Mouse (Mus musculus) layer of hippocampus, postnatal 10 days (tissue): ENCODE measurements around the gene Fgd6. TPM values are rescaled to one million over a fixed set of nuclear protein-coding genes. Genes with fewer than 3 reads are reported as not detected.

Source experiments
- DNase-seq, 2 experiments: peaks; one replicate each; pipeline ENCODE4 v3.0.0; 2021; ENCODE audit warnings: low spot score in 2 of 2
- total RNA-seq, 2 experiments: library from RNA; stranded (reverse); gene quantifications; 2 replicates each; pipeline ENCODE4 v1.2.3; 2021

Fgd6 gene
- total RNA-seq, 2 experiments from 2014 or later: 8.5 to 8.9 TPM

DNA sequence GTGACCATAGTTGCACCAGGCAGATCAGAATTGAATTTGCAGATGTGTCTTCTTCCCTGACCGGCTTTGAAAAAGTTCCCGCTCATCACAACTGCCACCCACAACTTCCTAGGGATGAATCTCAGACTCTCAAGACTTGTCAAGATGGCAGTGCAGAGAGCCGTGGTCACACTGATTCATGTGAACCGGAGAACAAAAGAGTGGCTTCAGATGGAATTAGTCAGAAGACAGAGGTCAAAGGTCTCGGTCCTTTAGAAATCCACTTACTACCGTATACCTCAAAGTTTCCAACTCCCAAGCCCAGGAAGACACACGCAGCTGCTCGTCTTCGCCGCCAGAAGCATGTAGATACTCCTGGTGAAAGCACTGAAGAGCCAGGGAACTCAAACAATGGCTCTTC lies 8.1 kb downstream of the Fgd6 start:
- DNase-seq: no peak

DNA sequence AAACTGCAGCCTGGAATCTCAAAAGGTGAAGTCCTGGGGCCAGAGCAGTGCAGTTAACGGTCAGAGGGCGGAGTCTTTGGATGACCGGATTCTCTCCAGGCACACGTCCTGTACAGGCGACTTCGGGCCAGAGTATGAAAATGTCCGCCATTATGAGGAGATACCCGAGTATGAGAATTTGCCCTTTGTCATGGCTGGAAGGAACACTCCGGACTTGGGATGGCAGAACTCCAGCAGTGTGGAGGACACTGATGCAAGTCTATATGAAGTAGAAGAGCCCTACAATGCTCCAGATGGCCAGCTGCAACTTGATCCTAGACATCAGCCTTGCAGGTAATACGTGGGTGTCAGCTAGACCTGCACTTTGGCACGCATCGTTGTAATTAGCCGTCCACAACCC lies 9.5 kb downstream of the Fgd6 start:
- no peak for DNase-seq

DNA sequence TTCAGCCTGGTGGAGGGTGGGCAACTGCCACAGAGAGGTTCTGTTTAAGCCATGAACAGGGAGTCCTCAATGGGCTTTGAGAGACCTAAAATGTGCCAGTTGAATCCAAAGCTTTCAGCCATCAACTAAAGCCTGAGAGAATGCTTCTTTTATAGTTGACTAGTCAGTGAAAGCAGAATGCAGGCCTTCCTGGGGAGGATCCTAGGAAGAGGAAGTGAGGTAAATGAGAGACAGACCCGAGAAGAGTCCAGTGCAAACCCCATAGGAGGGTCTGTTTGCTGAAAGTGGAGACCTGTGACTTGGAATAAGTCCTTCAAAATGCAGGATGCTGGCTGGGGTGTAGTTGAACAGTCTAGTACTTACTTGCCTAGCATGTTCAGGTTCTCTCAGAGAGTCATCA lies 11.2 kb downstream of the Fgd6 start:
- no peak for DNase-seq

DNA sequence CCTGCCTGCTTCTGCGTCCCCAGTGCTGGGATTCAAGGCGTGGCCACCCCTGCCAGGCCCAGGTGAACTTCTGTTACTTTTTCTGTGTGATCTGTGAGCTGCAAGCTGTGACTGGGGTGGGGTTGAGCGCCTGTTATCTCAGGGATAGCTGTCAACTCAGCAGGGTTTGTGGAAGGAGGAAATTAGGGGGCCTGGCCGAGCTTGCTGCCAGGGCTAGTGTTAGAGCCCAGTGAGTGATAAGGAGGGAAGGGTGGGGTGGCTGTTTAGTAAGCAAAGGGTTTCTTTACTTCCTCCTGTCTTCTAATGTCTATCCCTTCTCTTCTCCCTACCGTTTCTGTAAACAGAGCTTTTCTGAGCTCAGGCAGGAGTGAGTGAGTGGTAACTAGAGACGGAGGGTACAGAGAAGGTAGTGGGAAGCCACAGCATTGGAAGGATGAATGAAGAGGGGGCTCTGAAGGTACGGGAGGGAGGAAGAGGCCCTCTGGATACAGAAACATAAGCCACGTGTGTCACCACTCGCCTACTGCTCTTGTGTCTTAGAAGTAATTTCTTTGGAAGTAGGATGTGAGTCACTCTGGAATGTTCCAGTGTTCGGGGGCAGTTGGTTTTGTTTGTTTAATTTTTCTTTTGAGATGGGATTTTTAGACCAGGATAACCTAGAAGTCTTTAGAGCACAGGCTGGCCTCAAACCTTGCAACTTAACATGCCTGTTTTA lies 12.2 kb downstream of the Fgd6 start:
- DNase-seq: no peak

DNA sequence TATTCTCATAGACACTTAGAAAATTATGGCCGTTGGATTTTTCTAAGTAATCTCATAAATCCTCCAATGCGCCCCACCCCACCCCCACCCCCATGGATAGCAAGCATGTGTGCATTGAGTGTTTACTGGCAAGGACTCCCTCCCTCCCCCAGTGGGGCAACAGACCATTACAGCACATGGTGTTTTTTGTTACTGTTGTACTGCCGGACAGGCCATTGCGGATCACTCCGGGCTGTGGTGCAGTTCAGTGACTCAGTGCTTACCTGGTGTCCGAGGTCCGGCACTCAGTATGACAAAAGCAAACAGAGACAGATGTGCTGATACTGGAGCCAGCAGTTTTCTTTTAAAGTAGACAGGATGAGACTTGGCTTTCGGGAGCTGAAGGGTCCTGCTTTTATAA lies 13.3 kb downstream of the Fgd6 start:
- DNase-seq: no peak

DNA sequence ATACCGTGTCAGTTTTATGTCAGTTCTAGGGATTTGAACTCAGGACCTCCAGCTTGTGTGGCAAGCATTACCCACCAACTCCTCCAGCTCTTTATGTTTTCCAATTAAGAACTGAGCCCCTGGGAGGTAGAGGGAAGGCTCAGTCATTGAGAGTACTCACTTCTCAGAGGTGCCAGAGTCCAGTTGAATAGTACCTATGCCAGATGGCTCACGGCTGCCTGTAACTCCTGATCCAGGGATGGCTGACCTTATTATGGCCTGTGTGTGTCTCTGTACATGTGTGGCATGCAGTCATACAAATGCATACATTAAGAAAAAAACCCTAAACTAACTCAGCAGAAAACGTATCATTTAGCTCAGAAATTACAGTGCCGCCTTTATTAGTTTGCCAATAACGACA lies 14.9 kb downstream of the Fgd6 start:
- DNase-seq: no peak

DNA sequence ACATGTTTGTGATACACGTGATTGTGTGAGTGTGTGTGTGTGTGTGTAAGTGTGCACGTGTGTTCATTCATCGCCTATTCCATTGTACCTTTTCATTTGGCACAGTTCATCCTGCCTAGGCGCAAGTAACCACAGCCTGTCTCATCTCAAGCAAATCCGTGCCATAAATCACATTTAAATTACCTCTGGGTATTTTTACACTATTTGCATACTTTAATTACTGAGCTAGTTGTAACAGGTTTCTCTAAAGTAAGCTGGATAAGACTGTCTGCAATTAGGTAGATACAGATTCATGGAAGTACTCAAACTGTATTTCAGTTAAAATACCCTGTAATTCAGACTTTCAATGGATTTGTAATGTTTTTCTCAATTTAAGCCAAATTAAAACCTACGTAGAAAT lies 20.7 kb downstream of the Fgd6 start:
- no peak for DNase-seq

DNA sequence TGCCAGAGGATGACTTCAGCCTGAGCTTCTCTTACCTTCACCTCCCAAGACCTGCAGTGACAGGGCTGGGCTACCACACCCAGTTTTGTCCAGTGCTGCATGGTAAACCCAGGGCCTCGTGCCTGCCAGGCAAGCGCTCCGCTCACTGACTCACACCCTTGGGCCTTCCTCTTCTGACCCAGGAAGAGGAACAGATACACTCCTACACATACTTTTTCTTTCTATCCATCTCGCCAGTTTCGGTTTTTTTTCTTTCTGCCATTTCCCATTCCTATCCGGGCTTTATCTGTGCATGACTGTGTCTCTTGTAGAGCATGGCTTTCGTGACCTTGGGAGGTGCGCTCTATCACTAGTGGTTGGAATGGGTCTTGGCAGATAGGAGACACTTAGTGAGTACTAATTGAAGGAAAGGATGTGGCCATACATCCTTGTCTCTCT lies 23.8 kb downstream of the Fgd6 start:
- DNase-seq: no peak

DNA sequence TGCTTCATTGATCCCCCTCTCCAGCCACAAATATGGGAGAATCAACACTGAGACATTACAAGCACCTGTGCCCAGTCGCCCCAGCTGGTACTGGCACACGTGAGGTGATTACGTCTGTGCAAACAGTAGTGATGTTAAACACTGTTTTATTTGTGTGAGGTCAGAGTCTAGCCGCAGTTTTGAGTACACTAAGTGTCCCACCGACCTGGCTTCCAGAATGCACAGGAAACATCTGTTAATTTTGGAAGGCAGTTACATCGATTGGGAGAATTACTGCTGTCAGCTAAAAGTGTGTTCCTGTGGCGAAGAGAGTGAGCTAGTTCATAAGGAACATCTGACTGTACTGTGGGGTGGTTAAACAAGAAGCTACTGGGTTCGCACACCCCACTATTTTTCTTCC lies 24.4 kb downstream of the Fgd6 start:
- no peak for DNase-seq

DNA sequence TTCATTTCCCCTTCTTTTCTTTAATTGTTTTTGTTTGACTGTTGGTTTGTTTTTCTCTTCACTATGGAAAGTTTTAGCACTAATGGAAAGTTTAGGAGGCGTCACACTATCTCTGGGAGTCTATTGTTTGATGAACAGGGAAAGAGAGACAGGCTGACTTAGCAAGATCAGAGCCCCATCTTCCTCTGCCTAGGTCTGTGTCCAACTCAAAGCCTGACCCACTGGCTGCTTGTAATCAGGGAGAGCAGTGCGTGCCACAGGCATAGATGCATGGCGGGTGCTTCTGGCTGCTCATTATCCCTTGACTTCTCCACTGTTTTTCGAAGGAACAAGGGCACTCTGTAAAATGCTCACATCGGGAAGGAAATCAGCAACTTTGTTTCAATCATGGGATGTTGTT lies 26.6 kb downstream of the Fgd6 start:
- no peak for DNase-seq

DNA sequence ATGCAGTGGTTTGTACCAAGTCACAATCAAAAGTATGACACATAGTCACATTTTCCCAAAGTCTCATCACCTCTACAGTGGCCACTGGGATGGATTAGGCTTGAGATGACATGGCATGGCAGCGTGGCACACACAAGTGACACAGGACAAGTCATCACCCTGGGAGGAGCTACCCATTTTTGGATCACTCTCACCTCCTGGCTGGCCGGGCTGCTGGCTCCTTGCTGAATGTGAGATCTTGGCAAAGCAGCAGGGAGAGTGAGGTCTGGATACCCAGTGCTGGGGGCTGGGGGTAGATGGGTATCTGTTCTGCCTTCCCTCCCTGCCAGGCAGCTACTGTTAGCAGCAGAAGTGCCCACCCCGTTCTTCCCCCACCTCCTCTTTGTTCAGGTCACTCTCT lies 31.1 kb downstream of the Fgd6 start:
- DNase-seq: no peak

DNA sequence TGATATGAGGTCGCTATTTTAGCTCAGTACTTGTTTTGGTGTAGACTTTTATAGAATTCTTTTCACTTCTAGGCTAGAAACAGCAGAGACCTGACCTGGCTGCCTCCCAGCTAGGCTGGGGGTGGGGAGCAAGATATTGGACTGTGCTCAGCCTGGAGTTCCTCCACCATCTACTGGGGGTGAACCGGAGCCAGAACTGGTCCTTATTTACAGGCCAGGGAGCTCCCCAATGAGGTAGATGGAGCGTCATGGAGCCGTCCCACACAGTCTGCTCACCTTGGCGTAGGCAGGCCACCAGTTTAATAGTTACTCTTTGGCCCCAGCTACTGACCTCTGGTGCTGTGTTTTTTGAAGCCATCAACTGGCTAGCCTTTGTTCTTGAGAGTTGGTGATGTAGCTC lies 32.9 kb downstream of the Fgd6 start:
- peak; percentile 26 to 57 for DNase-seq

DNA sequence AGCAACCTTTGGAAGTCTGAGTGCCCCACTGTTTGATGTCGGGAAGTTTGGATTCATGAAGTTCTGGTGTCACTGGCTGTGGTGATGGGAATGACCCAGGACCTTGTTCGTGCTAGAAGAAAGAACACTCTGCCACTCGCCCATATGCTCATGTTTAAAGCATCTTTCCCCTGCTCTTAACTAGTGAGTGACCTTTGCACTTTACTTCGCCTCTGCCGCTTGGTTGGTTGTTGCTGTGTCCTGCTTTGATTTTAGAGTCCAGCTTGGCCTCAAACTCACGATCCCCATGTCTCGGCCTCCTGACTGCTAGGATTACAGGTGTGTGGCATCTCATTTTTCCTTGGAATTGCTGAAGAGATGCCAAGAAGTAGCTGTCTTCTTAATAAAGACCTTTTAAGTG lies 35.8 kb downstream of the Fgd6 start:
- DNase-seq: no peak

DNA sequence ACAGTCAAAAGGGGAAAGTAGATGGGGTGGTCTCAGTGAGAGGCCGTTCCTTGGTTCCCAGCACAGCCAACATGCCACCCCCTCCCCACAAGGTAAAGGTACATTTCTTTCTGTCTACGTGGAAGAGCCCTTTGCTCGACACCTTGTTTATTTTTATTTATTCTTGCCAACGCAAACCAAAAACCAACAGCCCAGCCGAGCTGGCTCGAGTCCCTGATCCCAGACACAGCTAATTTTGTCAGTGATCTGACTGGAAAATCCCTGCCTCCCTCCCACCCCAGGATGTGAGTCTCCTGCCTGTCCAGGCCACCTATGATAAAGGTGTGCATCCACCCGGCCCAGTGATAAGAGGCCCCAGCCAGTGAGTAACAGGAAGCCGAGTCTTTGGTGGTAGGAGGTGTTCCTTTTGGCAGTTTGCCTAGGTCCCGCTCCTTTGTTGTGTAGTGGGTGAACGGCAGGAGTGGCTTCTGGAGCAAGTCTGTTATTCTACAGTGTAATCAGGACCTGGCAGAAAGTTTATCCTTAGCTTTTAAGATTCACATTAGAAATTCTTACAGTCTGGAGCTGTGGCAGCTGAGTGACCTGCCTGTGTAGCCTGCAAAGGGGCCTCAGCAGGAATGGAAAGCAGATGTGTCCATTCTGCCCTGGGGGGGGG lies 36.6 kb downstream of the Fgd6 start:
- peak in 1 of 2 experiments; percentile 27 for DNase-seq

DNA sequence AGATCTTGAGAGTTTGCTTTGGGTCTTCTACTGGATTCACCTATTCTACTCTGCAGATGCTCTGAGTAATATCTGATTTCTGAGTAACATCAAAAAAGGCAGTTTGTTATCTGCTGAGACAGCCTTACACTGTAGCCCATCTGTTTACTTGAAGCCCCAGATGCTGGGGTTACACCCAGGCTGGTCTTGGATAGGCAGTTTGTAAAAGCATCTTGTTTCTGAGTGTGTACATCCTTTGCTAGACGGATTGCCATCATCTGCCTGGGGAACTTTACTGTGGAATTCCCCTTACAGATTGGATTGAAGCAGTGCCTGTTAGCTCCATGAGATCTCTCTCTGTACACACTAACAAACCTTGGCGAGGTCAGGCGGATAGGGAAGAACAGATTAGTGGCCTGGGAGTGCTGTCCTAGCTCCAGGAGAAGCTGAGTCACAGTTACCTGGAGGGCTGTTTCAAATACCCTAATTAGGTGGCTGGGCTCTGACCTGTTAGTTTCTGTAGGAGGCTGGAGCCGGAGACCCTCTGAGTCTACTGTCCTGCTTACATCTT lies 37.2 kb downstream of the Fgd6 start:
- no peak for DNase-seq

DNA sequence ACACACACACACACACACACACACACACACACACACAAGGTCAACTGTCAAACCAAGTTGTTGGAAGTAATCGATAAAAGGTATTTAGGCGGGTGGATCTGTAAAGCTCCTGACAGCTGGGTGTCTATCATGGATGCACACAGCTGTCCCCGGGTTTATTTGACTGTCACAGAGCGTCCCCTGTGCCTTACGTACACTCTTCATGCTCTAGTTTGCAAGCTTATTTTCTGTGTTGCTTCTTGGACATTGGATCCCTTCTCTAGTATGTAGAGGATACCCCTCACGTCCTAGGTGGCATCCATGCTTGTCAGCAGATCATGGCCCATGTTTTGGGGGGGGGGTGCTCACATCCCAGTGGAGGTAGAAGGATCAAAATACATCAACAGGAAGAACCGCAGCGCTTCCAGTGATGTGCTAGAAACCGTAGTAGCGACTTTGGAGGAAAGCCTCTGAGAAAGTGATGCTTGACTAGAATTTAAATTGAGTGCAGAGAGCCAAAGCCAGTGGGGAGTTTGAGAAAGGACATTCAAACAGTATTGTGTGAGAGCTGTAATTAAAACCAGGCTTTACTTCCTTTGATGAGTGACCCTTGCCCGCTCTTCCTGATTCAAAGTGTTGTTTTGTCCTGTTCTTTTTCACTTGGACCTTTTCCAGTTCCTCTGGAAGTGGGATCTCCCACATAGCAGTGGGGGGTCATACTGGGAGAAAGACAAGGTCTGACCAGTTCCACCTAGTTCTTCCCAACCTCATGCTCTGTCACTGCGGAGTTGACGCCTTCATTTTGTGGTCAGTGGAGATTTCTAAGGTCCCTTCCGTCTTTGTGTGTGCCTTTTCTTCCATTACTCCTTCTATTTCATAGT lies 41.4 kb downstream of the Fgd6 start:
- DNase-seq: no peak

DNA sequence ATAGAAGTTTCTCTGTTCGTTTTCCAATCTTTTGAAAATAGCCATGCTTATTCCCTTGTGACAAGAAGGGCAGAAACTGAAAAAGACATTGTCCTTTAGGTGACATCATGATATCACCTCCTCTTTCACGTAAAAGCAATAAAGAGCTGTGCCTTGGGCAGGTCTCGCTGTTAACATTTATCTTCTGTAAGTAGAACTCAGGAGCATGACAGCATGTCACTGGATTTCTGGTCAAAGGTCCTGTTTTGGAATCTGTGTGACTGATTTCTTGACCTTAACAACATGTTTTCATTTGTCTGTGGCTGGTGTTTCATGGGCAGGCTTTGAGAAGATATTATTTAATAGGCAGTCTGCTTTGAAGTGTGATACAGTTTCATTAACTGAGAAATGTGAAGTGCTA lies 44.9 kb downstream of the Fgd6 start:
- DNase-seq: no peak

DNA sequence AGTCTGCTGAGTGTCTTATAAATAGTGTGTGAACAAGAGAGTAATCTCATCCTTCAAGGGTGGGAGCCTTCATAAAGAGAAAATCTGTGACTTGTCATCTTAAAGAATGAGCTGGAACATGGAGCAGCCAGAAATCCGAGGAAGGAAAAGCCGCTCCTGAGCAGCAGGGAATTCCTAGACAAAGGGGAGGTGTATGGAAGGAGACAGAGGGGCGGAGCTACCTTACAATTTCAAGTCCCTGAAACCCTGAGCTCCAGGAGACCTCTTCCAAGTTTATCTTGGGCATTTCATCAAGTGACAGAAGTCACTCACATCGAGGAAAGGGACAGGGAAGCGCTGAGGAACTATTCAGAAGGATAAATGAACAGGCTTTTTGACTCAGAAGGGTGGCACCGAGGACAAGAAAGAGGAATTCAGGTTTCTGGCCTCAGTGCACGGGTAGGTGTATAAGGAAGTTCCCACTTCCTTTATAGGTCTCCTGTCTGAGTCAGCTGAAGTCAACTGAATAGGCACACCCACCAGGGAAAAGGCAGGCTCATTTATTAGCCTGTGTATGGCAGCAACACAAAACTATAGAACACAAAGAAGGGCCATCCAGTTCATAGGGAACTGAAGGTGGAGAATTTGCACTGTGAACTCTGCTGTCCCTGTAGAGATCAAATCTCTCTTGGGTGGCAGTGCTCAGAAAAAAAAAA lies 46.4 kb downstream of the Fgd6 start:
- no peak for DNase-seq

DNA sequence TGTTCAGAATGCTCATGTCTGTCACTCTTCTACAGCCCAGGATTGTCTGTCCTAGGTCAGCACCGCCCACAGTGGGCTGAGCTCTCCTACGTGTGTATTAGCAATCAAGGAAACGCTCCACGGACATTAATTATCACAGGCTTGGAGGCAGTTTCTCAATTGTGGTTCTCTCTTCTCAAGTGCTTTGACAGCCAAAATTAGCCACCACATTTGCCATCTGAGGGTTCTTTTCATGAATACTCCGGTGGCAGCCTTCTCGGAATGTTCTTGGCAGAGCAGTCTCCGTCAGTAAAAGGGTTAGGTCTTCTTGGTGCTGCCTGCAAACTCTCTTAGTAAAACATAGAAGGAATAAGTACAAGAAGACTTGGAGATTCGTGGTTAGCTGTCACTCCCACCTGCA lies 50.5 kb downstream of the Fgd6 start:
- no peak for DNase-seq

DNA sequence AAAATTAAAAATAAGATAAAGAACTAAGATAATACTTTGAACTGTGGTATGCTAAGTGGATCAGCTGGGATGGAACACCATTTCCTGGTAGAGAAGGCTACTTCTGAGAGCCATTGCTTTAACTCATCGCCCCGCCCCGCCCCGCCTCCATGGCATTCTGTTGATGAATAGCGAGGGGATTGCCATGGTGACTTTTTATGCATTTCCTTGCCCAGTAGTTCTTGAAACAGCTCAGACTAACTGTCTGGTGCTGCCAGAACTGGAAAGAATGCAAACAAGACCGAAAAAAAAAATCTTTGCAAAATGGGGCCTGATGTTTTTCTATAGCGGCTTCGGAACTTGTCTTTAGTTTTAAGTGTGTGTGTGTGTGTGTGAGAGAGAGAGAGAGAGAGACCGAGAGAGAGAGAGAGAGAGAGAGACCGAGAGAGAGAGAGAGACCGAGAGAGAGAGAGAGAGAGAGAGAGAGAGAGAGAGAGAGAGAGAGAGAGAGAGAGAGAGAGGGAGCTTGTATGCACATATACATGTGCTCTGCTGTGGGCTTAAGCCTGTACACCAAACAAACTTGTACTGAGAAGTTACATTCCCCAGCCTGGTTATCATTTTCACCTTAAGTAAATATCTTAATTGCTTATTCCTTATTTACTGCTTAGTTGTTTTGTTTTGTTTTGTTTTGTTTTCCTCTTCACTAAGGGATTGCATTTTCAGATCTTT lies 51.7 kb downstream of the Fgd6 start:
- peak in 1 of 2 experiments; percentile 49 for DNase-seq

DNA sequence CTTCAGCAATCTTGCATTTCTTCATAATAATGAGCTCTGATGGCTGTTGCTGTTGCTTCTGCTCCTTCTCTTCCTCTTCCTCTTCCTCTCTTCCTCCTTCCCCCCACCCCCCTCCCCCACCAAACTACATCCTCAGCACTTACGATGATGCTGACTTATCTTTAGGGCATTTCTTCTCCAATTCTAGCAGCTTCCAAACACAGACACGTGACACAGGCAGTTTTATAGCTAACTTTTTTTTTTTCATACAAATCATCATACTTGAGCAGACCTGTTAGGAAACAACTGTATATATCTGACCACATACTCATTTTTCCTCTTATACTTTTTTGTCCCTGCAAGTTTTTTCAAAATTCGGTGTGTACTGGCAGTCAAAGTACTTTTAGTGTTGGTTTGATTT lies 54.2 kb downstream of the Fgd6 start:
- no peak for DNase-seq
